ENCODE assay signal across 20 mouse cellular contexts in the genomic region with DNA sequence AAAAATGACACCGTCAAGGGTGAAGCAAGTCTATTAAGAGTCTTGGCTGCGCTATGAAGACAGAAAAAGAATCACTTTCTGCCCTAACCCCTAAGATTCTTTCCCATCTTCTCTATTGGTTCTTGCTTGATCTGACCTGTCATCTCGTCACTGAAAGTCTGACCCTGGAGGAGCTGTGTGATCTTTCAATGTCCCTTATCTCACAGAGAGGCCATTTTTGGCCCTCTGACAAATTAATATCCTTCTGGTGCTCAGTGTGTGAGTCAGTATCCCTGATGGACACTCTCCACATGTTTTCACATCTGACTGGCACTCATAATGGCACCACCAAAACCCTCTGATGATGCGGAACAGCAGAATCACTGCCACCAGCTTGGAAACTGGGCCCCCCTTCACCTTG.
A peak's percentile ranks its signal among the peaks of the same experiment; 100 is the strongest.
DNase-seq lines count a peak whose midpoint lies in the region; ATAC-seq lines count a peak whose summit lies in the region.
"Had no signal": no experiment of that assay in that cellular context is flagged by ENCODE, and none has a peak within 500 bp of the region (broad histone marks: within the 10 kb centered on the region; RNA-seq: fewer than 3 reads in every experiment).

No protein-coding gene starts in this region.

- no peak overlapping the region for H3K4me2 ChIP-seq in midbrain, embryonic 11.5 days
- no peak overlapping the region for H3K4me2 ChIP-seq in midbrain, embryonic 13.5 days (replicated peaks)
- H3K4me2 ChIP-seq: embryonic facial prominence, embryonic 13.5 days; embryonic facial prominence, embryonic 15.5 days; forebrain, embryonic 12.5 days had no signal

- H3K27ac ChIP-seq in midbrain, embryonic 11.5 days (ENCODE audit: low read depth, low read length), result no peak overlapping the region
- H3K27ac ChIP-seq in midbrain, embryonic 13.5 days, result no peak overlapping the region
- H3K27ac ChIP-seq: embryonic facial prominence, embryonic 13.5 days; embryonic facial prominence, embryonic 15.5 days; forebrain, embryonic 10.5 days; forebrain, embryonic 12.5 days had no signal

- no peaks in the 10 kb centered on the region for H3K36me3 ChIP-seq in midbrain, embryonic 11.5 days (ENCODE audit: control insufficient read depth, insufficient read depth, low read length)
- H3K36me3 ChIP-seq in midbrain, embryonic 13.5 days, result no peaks in the 10 kb centered on the region
- H3K36me3 ChIP-seq: embryonic facial prominence, embryonic 13.5 days; embryonic facial prominence, embryonic 15.5 days; forebrain, embryonic 10.5 days; forebrain, embryonic 12.5 days had no signal

- peak; percentile 46 for DNase-seq in adrenal gland, adult 2 months
- DNase-seq in adrenal gland, adult 18-20 months (ENCODE audit: low spot score in 2 of 2), result no peak
- peak; percentile 31 for DNase-seq in adrenal gland, postnatal 14 days
- no peak for DNase-seq in adrenal gland, postnatal 10 days
- DNase-seq in midbrain, embryonic 11.5 days (ENCODE audit: low spot score, missing footprints), result peak; percentile 17
- DNase-seq: cerebellum, adult 11 months; cerebellum, adult 18-20 months; cerebellum, adult 8-10 months; cerebellum, adult 9-11 months; cerebellum, postnatal 14 days; cerebellum, postnatal 36 days; embryo, embryonic 11 days had no signal

- no peak overlapping the region for H3K4me3 ChIP-seq in midbrain, embryonic 11.5 days (ENCODE audit: low read depth, low read length)
- H3K4me3 ChIP-seq in midbrain, embryonic 13.5 days (replicated peaks), result no peak overlapping the region
- H3K4me3 ChIP-seq: embryonic facial prominence, embryonic 13.5 days; embryonic facial prominence, embryonic 15.5 days; erythroblast, embryonic 14.5 days; forebrain, embryonic 10.5 days; forebrain, embryonic 12.5 days had no signal

- no peaks in the 10 kb centered on the region for H3K4me1 ChIP-seq in midbrain, embryonic 11.5 days (ENCODE audit: control insufficient read depth, insufficient read depth, low read length)
- no peaks in the 10 kb centered on the region for H3K4me1 ChIP-seq in midbrain, embryonic 13.5 days (replicated peaks)
- H3K4me1 ChIP-seq: embryonic facial prominence, embryonic 13.5 days; embryonic facial prominence, embryonic 15.5 days; forebrain, embryonic 10.5 days; forebrain, embryonic 12.5 days had no signal

- H3K9ac ChIP-seq in midbrain, embryonic 11.5 days (ENCODE audit: low read length), result no peak overlapping the region
- no peak overlapping the region for H3K9ac ChIP-seq in midbrain, embryonic 13.5 days (replicated peaks)
- H3K9ac ChIP-seq: embryonic facial prominence, embryonic 13.5 days; embryonic facial prominence, embryonic 15.5 days; forebrain, embryonic 12.5 days had no signal

- ATAC-seq in midbrain, embryonic 11.5 days (ENCODE audit: low FRiP score), result no peak
- ATAC-seq in midbrain, embryonic 13.5 days, result no peak
- ATAC-seq: forebrain, embryonic 14.5 days; forebrain, embryonic 16.5 days had no signal

- no peaks in the 10 kb centered on the region for H3K27me3 ChIP-seq in midbrain, embryonic 11.5 days (ENCODE audit: control insufficient read depth, insufficient read depth, low read length)
- H3K27me3 ChIP-seq in midbrain, embryonic 13.5 days, result no peaks in the 10 kb centered on the region
- H3K27me3 ChIP-seq: embryonic facial prominence, embryonic 13.5 days; embryonic facial prominence, embryonic 15.5 days; forebrain, embryonic 12.5 days had no signal

- WGBS in midbrain, embryonic 11.5 days, result 92% methylated on average over 4 of the region's 4 CpGs
- 87% methylated on average over 4 of the region's 4 CpGs for WGBS in midbrain, embryonic 13.5 days

- H3K9me3 ChIP-seq in midbrain, embryonic 11.5 days (ENCODE audit: control insufficient read depth, low read length), result no peaks in the 10 kb centered on the region
- no peaks in the 10 kb centered on the region for H3K9me3 ChIP-seq in midbrain, embryonic 13.5 days
- H3K9me3 ChIP-seq: embryonic facial prominence, embryonic 13.5 days; embryonic facial prominence, embryonic 15.5 days; forebrain, embryonic 10.5 days; forebrain, embryonic 12.5 days had no signal

Comparison
In these comparisons a context has a peak if more than half of its experiments do, and no peak if none do; other contexts are left out.
1. DNase-seq: peak in adrenal gland, adult 2 months (single experiment), adrenal gland, postnatal 14 days (single experiment) and midbrain, embryonic 11.5 days (single experiment); none in adrenal gland, adult 18-20 months (0 of 2) and adrenal gland, postnatal 10 days (single experiment).